Mouse (Mus musculus) ES-E14 (cell line): Measurements from ENCODE around the gene P2rx4. TPM values are rescaled to one million over a fixed set of nuclear protein-coding genes. Genes with fewer than 3 reads are reported as not detected.

Experiments
- DNase-seq: peaks from one replicate; pipeline ENCODE4 v3.0.0-alpha.2; 2013; ENCODE audit warnings: low read depth, low spot score
- H3K27ac ChIP-seq: 2 replicates; pipeline ENCODE4 v1.5.1; 2012; ENCODE audit warnings: low read depth, mild to moderate bottlenecking, low read length, moderate library complexity, mixed read lengths; ENCODE audit not compliant: poor library complexity, insufficient read depth, severe bottlenecking
- H3K36me3 ChIP-seq: 2 replicates; pipeline ENCODE4 v1.6.1; 2012; ENCODE audit warnings: mild to moderate bottlenecking, low read length, moderate library complexity, mixed read lengths; ENCODE audit not compliant: control insufficient read depth, poor library complexity, insufficient read depth, severe bottlenecking
- H3K4me1 ChIP-seq, 2 experiments: fragments of 150-350 bp in 1 of 2; sonication (generic) in 1 of 2; 2 replicates each; pipeline ENCODE4 v1.6.1; 2012; ENCODE audit warnings: low read length in 2 of 2, mild to moderate bottlenecking in 1 of 2, mixed read lengths in 1 of 2; ENCODE audit not compliant: control insufficient read depth in 2 of 2, insufficient read depth in 2 of 2, poor library complexity in 1 of 2
- H3K4me3 ChIP-seq, 2 experiments: fragments of 150-350 bp in 1 of 2; sonication (generic) in 1 of 2; 2 replicates each; pipeline ENCODE4 v1.5.1; 2012; ENCODE audit warnings: low read length in 2 of 2, low read depth in 1 of 2, mild to moderate bottlenecking in 1 of 2, mixed read lengths in 1 of 2; ENCODE audit not compliant: insufficient read depth in 1 of 2, poor library complexity in 1 of 2, severe bottlenecking in 1 of 2
- H3K9ac ChIP-seq: 2 replicates; pipeline ENCODE4 v1.6.1; 2012; ENCODE audit warnings: low read depth, mild to moderate bottlenecking, low read length, mixed read lengths; ENCODE audit not compliant: poor library complexity, insufficient read depth, severe bottlenecking
- H3K9me3 ChIP-seq: fragments of 150-350 bp; sonication (generic); 2 replicates; pipeline ENCODE4 v1.6.1; 2012; ENCODE audit warnings: low read depth, mild to moderate bottlenecking, low read length; ENCODE audit not compliant: control insufficient read depth, insufficient read depth
- CHD2 ChIP-seq: IDR thresholded peaks from 2 replicates; pipeline ENCODE4 v1.6.1; 2014; ENCODE audit warnings: mild to moderate bottlenecking, low read depth, low read length, inconsistent platforms
- HCFC1 ChIP-seq: IDR thresholded peaks from 2 replicates; pipeline ENCODE4 v1.6.1; 2012; ENCODE audit warnings: low read length, inconsistent platforms, borderline replicate concordance; ENCODE audit not compliant: insufficient read depth
- MAFK ChIP-seq: IDR thresholded peaks from 2 replicates; pipeline ENCODE4 v1.6.1; 2014; ENCODE audit warnings: mild to moderate bottlenecking, low read depth, low read length, inconsistent platforms; ENCODE audit not compliant: insufficient read depth
- ZC3H11A ChIP-seq: IDR thresholded peaks from 2 replicates; pipeline ENCODE4 v1.6.1; 2012; ENCODE audit warnings: low read depth, mild to moderate bottlenecking, inconsistent platforms, low read length, borderline replicate concordance
- ZNF384 ChIP-seq: IDR thresholded peaks from 2 replicates; pipeline ENCODE4 v1.6.1; 2012; ENCODE audit warnings: low read depth, low read length, inconsistent platforms
- in situ Hi-C, 2 experiments: fragments of 600-800 bp; cut with MboI; formaldehyde crosslinking; loops; one replicate each; pipeline ENCODE4 v1.15.1; 2025; ENCODE audit warnings: low sequenced_read_pairs in 2 of 2, inconsistent platforms in 1 of 2; ENCODE audit not compliant: unreplicated experiment in 2 of 2
- total RNA-seq: library from RNA; depleted of rRNA; stranded (reverse); fragments of 300-350 nt; gene quantifications from 2 replicates; pipeline ENCODE4 v1.2.3, GENCODE M21; 2012

The P2rx4 gene
- total RNA-seq, 1 experiment: 7.5 TPM

DNA sequence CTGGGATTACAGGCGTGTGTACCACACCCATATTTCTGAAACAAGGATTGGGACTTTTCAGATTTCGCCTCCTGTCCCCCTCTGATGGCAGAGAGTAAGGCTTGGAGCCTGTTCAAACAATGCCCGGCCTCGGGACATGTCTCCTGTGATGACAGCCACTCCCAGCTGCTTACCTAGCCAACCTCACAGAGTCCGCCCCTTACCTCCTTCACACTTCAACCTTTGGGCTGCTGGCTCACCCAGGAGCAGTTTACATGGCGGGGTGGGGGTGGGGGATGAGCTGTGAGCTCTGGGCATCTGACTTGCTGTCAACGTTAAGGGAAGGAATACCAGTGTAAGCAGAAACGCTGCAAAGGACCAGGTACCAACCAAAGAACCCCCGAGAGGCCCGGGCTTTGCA, 23.4 kb downstream of the P2rx4 start:
- no peak for TF ChIP-seq CHD2
- no peak for TF ChIP-seq HCFC1
- TF ChIP-seq MAFK: no peak
- no peak for TF ChIP-seq ZC3H11A
- no peak for TF ChIP-seq ZNF384
- Histone ChIP-seq H3K36me3 (no peaks in the 10 kb centered on the region; the same call in 1 of the 2 replicates), H3K4me1 (peaks cover 3 to 11% of the 10 kb centered on the region in 2 experiments; a peak in 3 of 4 replicates), H3K27ac (no peak overlapping the region), H3K4me3 (no peak overlapping the region), H3K9ac (no peak overlapping the region), H3K9me3 (no peaks in the 10 kb centered on the region)
- in situ Hi-C loops: no loop called here
- no peak for DNase-seq

DNA sequence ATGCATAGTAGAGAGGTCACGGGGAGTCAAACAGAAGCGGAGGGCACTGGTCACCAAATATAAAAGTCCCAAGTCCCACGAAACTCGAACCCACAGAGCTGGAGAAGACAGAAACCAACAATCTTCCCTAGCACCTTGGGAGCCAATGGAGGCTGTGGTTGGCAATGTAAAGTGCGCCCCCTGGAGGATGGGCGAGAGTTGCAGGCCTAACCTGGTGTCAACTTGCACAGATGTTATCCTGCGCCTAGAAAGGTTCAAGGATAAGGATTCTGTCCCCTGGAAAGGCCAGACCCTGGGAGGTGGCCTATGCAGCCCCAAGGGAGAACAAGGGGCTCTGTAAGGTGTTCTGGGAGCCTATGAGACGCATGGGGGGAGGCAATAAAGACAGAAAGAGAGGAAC, 24.0 kb downstream of the P2rx4 start:
- in situ Hi-C loops: no loop called here

DNA sequence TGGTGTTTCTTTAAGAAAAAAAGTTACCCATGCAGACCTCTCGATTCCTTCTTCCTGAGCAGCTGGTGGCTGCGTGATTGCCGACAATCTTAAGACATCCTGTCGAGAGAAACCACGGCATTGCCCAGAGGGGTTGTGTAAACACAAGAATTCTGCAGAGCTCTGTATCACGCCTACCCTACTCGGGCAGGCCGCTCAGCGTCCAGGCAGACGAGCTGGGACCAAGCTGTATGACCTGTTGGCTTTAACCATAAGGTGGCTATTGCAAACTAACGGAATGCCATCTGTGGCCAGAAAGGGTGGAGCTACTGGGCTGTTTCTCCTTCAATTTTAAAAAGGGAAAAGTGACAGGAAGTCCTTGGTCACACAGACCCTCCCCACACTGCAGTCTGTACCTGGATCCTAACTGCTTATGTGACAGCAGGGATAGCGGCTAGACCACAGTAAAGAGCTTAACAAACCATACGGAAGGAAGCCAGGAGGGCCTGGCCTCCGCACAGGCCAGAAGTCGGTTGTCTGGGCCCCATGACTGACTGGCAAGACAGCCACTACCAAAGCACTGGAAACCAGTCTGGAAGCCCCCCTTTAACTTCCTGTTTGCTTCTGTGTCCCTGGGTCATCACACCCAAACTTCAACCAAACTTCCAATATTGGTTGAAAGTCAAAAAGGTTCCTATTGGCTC, 24.8 kb downstream of the P2rx4 start:
- no peak for DNase-seq
- peaks cover 0 to 11% of the 10 kb centered on the region in 2 experiments; a peak in 3 of 4 replicates for H3K4me1 ChIP-seq
- in situ Hi-C loops: no loop called here
- H3K9ac ChIP-seq: no peak overlapping the region
- no peak overlapping the region for H3K27ac ChIP-seq
- peaks cover 1% of the 10 kb centered on the region; the same call in 1 of the 2 replicates for H3K36me3 ChIP-seq
- TF ChIP-seq MAFK (no peak), HCFC1 (no peak), ZC3H11A (no peak), CHD2 (no peak), ZNF384 (no peak)
- H3K9me3 ChIP-seq: no peaks in the 10 kb centered on the region
- no peak overlapping the region for H3K4me3 ChIP-seq

More for the DNA sequence above, 24.0 kb downstream of the P2rx4 start:
- Histone ChIP-seq H3K4me1 (peaks cover 0 to 9% of the 10 kb centered on the region in 2 experiments; a peak in 3 of 4 replicates), H3K9ac (no peak overlapping the region), H3K4me3 (no peak overlapping the region), H3K9me3 (no peaks in the 10 kb centered on the region), H3K36me3 (no peaks in the 10 kb centered on the region; the same call in 1 of the 2 replicates), H3K27ac (no peak overlapping the region)
- DNase-seq: peak; percentile 66
- no peak for TF ChIP-seq CHD2
- TF ChIP-seq ZC3H11A: 0 out of 2 replicates have a peak, but pooled peaks have one; percentile 14
- no peak for TF ChIP-seq ZNF384
- no peak for TF ChIP-seq MAFK
- no peak for TF ChIP-seq HCFC1

DNA sequence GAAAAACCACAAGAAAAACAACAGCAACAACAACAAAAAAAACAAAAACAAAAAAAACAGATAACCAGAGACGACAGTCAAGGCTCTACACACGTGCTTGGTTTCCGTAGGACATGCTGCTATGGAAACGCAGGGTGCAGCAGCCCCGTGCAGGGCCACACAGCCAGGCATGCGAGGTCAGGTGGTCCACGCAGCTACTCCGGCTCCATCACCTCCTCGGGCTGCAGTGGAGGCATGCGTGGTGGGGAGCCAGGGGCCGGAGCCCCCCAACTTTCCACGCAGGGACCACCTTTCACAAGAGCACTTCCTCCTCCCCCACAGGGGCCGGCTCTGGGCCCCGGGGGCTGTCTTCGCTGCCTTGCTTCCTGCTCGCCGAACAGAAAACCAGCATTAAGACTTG, 26.5 kb downstream of the P2rx4 start:
- Histone ChIP-seq H3K9ac (no peak overlapping the region; the same call in 1 of the 2 replicates), H3K36me3 (peaks cover 2% of the 10 kb centered on the region; the same call in 1 of the 2 replicates), H3K4me3 (0 out of 4 replicates have a peak overlapping the region, but pooled peaks of 1 of the 2 experiments have one; percentile 3), H3K4me1 (peaks cover 0 to 11% of the 10 kb centered on the region in 2 experiments; a peak in 3 of 4 replicates), H3K9me3 (no peaks in the 10 kb centered on the region), H3K27ac (no peak overlapping the region)
- TF ChIP-seq ZNF384 (no peak), MAFK (no peak), CHD2 (no peak), ZC3H11A (no peak), HCFC1 (no peak)
- DNase-seq: no peak
- in situ Hi-C loops: no loop called here

DNA sequence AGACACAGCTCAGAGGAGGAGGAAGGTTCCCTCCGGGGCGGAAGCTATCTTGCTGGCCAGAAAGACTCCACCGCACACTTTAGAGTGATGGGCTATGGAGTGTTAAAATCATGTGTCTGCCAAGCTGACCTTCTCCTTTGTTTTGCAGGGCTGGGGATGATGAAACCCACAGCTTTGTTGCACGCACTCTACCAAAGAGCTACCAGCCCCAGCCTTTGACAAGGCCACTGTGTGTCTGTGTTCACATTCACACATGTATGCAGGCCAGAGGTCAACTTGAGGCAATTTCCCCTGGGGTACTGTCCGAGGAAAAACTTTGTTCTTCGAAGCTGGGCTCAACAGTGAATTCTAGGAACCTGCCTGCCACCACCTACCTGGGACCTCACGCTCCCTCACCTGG, 28.5 kb downstream of the P2rx4 start:
- in situ Hi-C loops: no loop called here
- TF ChIP-seq ZNF384 (no peak), HCFC1 (no peak), ZC3H11A (no peak), MAFK (no peak), CHD2 (no peak)
- peaks cover 3% of the 10 kb centered on the region; the same call in 1 of the 2 replicates for H3K36me3 ChIP-seq
- no peak for DNase-seq
- no peak overlapping the region for H3K27ac ChIP-seq
- no peak overlapping the region for H3K4me3 ChIP-seq
- no peaks in the 10 kb centered on the region for H3K9me3 ChIP-seq
- no peak overlapping the region for H3K9ac ChIP-seq
- peaks cover 0 to 11% of the 10 kb centered on the region in 2 experiments; a peak in 3 of 4 replicates for H3K4me1 ChIP-seq
